Mouse (Mus musculus): ENCODE results near the gene Gm20708. TPM values are rescaled to one million over a fixed set of nuclear protein-coding genes. Genes with fewer than 3 reads are reported as not detected.
A peak's percentile ranks its signal among the peaks of the same experiment; 100 is the strongest.
"Not testable (repeated sequence)": the region's sequence is repeated elsewhere in the genome, so short reads cannot be mapped to it uniquely, and the experiment has no call there.

Gm20708 gene
- total and polyA plus RNA-seq, 3 experiments = 0.08 to 1.0 (median 0.59) TPM

- not testable (repeated sequence) for DNase-seq
Observed at GRCm38 (mm10) chr11:117833509-117833908, 24.0 kb downstream of the Gm20708 start.

- DNase-seq = no peak
Observed at GRCm38 (mm10) chr11:117834086-117834485, 24.6 kb downstream of the Gm20708 start.

- DNase-seq = peak; percentile 43
Observed at GRCm38 (mm10) chr11:117836306-117836705, 26.8 kb downstream of the Gm20708 start.

- no peak for DNase-seq
Observed at GRCm38 (mm10) chr11:117838572-117838971, 29.1 kb downstream of the Gm20708 start.

GRCm38 (mm10) chr11:117839021-117839420 lies 29.6 kb downstream of the Gm20708 start:
- no peak for DNase-seq

- peak; percentile 74 for DNase-seq
Observed at GRCm38 (mm10) chr11:117840910-117841309, 31.4 kb downstream of the Gm20708 start.

- no peak for DNase-seq
Observed at GRCm38 (mm10) chr11:117843434-117843833, 34.0 kb downstream of the Gm20708 start.

GRCm38 (mm10) chr11:117844997-117845396 lies 35.5 kb downstream of the Gm20708 start:
- no peak for DNase-seq

- DNase-seq = no peak
Observed at GRCm38 (mm10) chr11:117845651-117846050, 36.2 kb downstream of the Gm20708 start.

- no peak for DNase-seq
Observed at GRCm38 (mm10) chr11:117846640-117847039, 37.2 kb downstream of the Gm20708 start.

GRCm38 (mm10) chr11:117847593-117848215 lies 38.2 kb downstream of the Gm20708 start:
- DNase-seq = no peak

- DNase-seq = no peak
Observed at GRCm38 (mm10) chr11:117848271-117848984, 39.0 kb downstream of the Gm20708 start.

GRCm38 (mm10) chr11:117848985-117849671 lies 39.7 kb downstream of the Gm20708 start, which contains the start of gene Birc5:
Gene Birc5, plus strand, starts transcription at chr11:117849251.
- peak; percentile 96 for DNase-seq

GRCm38 (mm10) chr11:117852875-117853274 lies 43.4 kb downstream of the Gm20708 start:
- no peak for DNase-seq

GRCm38 (mm10) chr11:117854241-117854640 lies 44.8 kb downstream of the Gm20708 start:
- no peak for DNase-seq

GRCm38 (mm10) chr11:117855360-117855759 lies 45.9 kb downstream of the Gm20708 start:
- no peak for DNase-seq

GRCm38 (mm10) chr11:117855975-117856374 lies 46.5 kb downstream of the Gm20708 start:
- DNase-seq = no peak

- no peak for DNase-seq
Observed at GRCm38 (mm10) chr11:117857462-117857861, 48.0 kb downstream of the Gm20708 start.

- DNase-seq = no peak
Observed at GRCm38 (mm10) chr11:117858392-117858791, 48.9 kb downstream of the Gm20708 start.

GRCm38 (mm10) chr11:117860601-117861000 lies 51.1 kb downstream of the Gm20708 start, which contains the start of gene Tmem235:
Gene Tmem235, plus strand, starts transcription at chr11:117860752.
- no peak for DNase-seq

GRCm38 (mm10) chr11:117863174-117863856 lies 53.8 kb downstream of the Gm20708 start:
- DNase-seq = no peak

- DNase-seq = no peak
Observed at GRCm38 (mm10) chr11:117864805-117865204, 55.3 kb downstream of the Gm20708 start.

Data from adrenal gland, adult 2 months (tissue).